Mouse (Mus musculus) kidney, adult 18-20 months (tissue): Measurements from ENCODE around the gene Dppa4.

ENCODE experiments used
- DNase-seq: peaks from one replicate; pipeline ENCODE4 v3.0.0; 2021

Dppa4 gene

DNA sequence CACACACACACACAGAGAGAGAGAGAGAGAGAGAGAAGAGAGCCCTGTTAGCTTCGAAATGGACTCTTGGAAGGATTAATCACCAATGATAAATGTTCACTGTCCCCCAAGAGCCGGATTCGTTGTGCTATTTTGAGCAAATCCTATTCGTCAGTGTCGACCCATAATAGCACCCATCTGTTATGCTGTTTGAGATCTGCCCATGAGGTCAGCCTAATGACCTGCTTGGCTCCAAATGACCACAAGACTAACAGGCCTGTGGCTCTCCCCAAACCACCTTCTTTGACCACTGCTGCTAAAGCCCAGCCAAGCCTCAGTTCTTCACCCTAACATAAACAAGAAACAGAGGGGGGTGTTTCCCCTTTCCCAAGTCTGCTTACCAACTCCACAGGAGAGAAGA is 43.4 kb downstream of the Dppa4 start:
- DNase-seq = no peak

GRCm38 (mm10) chr16:48328420-48328819 is 44.9 kb downstream of the Dppa4 start:
- no peak for DNase-seq

- DNase-seq = no peak
Observed at GRCm38 (mm10) chr16:48331822-48332221, 48.3 kb downstream of the Dppa4 start.

DNA sequence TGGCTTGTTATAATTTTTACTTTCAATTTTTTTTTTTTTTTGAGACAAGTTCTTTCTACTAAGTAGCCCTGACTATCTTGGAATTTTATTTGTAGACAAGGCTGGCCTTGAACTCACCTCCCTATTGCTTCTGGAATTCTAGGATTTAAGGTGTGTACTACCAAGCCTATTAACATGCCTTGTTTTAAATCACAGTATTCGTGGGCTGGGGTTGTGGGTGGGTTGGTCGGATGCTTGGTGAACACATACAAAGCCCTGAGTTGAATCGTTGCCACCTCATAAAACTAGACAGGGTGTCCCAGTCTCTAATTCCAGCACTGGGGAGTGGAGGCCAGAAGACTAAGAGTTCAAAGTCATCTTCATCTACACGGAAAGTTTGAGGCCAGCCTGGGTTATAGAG is 51.8 kb downstream of the Dppa4 start:
- no peak for DNase-seq
